Mouse (Mus musculus): ENCODE measurements around the gene Zfp346. TPM values are rescaled to one million over a fixed set of nuclear protein-coding genes. Genes with fewer than 3 reads are reported as not detected.

The Zfp346 gene
- total RNA-seq, 2 experiments from 2014 or later = 42.8 to 45.8 TPM

DNA sequence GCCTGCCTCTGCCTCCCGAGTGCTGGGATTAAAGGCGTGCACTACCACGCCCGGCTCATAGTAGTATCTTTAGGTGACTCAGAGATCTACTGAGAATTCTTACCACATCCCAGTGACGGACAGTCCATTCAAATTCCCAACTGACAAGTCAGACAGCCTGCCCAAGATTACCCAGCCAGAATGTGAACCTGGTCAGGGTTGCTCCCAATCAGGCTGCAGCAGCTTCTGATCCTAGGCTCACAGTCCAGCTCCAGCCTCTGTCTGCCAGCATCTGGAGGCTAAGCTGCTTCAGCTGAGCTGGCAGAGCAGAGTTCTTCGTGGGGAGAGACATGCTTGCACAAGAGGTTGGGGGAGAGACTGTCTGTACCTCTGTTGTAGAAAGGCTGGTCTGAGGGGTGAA lies 78.3 kb downstream of the Zfp346 start:
- intact Hi-C loops (cut with DNase I) = no loop called here
- DNase-seq = no peak

Other genes with a start within 250 kb of the Zfp346 start
- gene Unc5a, start 155.9 kb upstream of the Zfp346 start, total RNA-seq (2021) = 10 to 100 TPM; 51.7 to 52.6 TPM
- gene Hk3, start 83.9 kb upstream of the Zfp346 start, total RNA-seq (2021) = 1 to 10 TPM; 1.1 to 1.3 TPM
- gene Uimc1, start 5.0 kb upstream of the Zfp346 start, total RNA-seq (2021) = 10 to 100 TPM; 18.3 to 21.4 TPM
- not detected for gene Gm17617, start 28.2 kb downstream of the Zfp346 start, total RNA-seq (2021)
- 1 to 10 TPM; 1.1 TPM for gene Fgfr4, start 47.3 kb downstream of the Zfp346 start, total RNA-seq (2021)
- gene Nsd1, start 104.5 kb downstream of the Zfp346 start, total RNA-seq (2021) = 100 to 1,000 TPM; 155 to 163 TPM
- gene Prelid1, start 215.2 kb downstream of the Zfp346 start, total RNA-seq (2021) = 100 to 1,000 TPM; 182 to 192 TPM
- gene Rab24, start 216.6 kb downstream of the Zfp346 start, total RNA-seq (2021) = 10 to 100 TPM; 54.8 to 58.5 TPM
- gene Mxd3, start 224.5 kb downstream of the Zfp346 start, total RNA-seq (2021) = 1 to 10 TPM; 3.6 to 5.6 TPM

Measured in left cerebral cortex, postnatal 4 days (tissue).